Mouse (Mus musculus): ENCODE data around the gene Mrpl37.

Mrpl37 gene

GRCm38 (mm10) chr4:107015971-107016511 lies 50.6 kb downstream of the Mrpl37 start:
- DNase-seq, result peak; percentile 76

DNA sequence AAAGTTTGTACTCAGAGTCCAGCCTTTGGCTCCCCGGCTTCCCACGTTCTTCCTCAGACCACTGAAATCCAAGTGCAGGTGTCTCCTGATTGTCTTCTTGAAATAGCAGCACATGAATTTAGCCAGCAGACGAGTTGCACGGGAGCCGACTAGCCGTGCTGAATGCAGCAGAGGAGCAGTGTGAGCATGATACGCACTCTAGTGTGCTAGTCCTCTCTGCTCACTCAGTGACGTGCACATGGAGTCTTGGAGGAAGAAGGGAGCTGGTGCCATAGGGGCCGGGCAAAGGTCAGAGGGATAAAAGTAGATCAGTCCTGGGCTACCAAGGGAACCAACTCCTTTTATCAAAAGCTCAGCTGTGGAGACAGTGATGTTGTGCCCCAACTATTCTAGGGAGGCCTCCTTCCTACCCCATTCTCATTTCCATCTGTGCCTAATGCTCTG lies 52.8 kb downstream of the Mrpl37 start:
- DNase-seq, result peak; percentile 56

GRCm38 (mm10) chr4:107013119-107013816 lies 53.4 kb downstream of the Mrpl37 start:
- peak; percentile 88 for DNase-seq

DNA sequence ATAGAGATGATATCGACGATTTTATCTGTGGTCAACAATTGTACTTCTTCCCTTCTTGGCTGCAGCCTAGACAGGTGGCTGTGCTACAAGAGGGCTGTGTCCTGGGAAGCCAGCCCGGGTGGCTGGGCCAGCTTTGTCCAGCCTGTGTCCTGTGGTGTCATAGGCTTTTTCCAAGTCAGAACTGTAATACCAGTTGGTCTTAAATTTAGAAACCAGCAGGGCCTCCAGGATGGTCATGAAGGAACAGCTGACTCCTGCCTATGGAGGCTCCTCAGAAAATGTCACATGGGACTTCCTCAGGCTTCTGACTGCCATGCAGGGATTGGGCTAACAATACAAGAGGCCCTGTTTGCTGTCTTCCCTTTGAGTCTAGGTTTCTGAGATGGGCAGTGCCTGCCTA lies 54.1 kb downstream of the Mrpl37 start:
- no peak for DNase-seq

DNA sequence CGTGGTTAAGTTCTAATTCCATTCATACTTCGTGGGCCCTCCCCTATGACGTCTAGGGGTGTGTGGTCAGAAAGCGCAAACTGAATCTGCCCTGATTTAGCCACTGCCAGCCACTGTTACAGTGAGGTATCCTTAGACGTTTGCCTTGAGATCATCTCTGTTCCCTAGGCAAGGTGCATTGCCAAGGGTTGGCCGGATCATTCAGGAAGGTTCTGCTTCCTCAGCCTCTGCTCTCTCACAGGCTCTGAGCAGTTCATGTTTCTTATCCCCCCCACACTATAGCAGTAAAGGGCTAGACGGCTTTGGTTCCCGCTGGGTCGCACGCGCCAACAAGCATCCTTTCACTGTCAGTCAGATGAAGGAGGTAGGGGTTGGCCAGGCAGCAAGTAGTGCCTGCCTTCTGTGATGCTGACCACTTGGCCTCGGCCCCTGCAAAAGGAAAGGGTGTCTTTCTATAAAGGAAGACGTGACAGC lies 54.6 kb downstream of the Mrpl37 start:
- no peak for DNase-seq

GRCm38 (mm10) chr4:107011325-107012004 lies 55.2 kb downstream of the Mrpl37 start:
- no peak for DNase-seq

GRCm38 (mm10) chr4:107009548-107009947 lies 57.1 kb downstream of the Mrpl37 start:
- no peak for DNase-seq

- DNase-seq, result no peak
These were observed 58.5 kb downstream of the Mrpl37 start for GRCm38 (mm10) chr4:107008161-107008560.

GRCm38 (mm10) chr4:107007359-107007758 lies 59.3 kb downstream of the Mrpl37 start:
- DNase-seq, result no peak

- no peak for DNase-seq
These were observed 59.9 kb downstream of the Mrpl37 start for GRCm38 (mm10) chr4:107006807-107007206.

GRCm38 (mm10) chr4:107006229-107006628 lies 60.4 kb downstream of the Mrpl37 start:
- DNase-seq, result peak; percentile 96

All from kidney, adult 9 months (tissue).